Mouse (Mus musculus) lung, adult 18-20 months (tissue): ENCODE results near the gene Plekhh2.

Experiments
- DNase-seq, 2 experiments: peaks; one replicate each; pipeline ENCODE4 v3.0.0; 2022; ENCODE audit warnings: mixed read lengths in 2 of 2

Gene Plekhh2

DNA sequence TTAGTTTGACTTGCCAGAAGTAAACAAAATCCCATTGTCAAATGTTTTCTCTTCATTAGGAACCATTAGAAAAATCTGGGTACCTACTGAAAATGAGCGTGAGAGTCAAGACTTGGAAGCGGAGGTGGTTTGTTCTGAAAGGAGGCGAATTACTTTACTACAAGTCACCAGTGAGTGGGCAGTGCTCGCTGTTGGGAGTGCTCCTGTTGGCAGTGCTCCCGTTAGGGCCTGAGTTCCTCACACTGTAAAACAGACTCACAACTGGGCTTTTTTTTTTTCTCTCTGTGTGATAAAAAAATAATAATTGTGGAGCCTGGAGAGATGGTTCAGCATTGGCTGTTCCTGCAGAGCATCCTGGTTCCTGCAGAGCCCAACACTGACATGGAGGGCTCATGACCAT lies 63.4 kb downstream of the Plekhh2 start:
- no peak for DNase-seq

- no peak for DNase-seq
Observed at GRCm38 (mm10) chr17:84576621-84577293, 65.1 kb downstream of the Plekhh2 start.

GRCm38 (mm10) chr17:84579249-84579648 lies 67.6 kb downstream of the Plekhh2 start:
- no peak for DNase-seq

- DNase-seq = no peak
Observed at GRCm38 (mm10) chr17:84579817-84580216, 68.1 kb downstream of the Plekhh2 start.

DNA sequence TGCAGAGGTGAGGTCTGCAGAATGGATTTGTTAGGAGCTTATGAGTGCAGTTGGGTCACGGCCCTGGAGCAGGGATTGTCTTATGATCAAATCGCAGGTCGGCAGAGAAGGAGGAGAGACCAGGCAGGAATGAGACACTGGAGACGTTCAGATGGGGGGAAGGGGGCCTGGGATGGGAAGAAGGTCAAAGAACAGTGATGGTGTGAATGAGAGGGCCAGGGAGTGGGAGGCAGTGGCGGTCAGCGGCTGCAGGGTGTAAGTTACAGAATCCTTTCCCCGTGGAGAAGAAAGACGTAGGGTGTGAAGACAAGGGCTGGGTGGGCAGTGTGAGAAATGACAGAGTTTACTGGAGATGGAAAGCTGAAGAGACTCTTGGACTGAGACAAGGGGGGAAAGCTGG lies 69.1 kb downstream of the Plekhh2 start:
- no peak for DNase-seq

GRCm38 (mm10) chr17:84581740-84582414 lies 70.2 kb downstream of the Plekhh2 start:
- DNase-seq = no peak

- DNase-seq = no peak
Observed at GRCm38 (mm10) chr17:84584107-84584506, 72.4 kb downstream of the Plekhh2 start.

GRCm38 (mm10) chr17:84585104-84585503 lies 73.4 kb downstream of the Plekhh2 start:
- no peak for DNase-seq

DNA sequence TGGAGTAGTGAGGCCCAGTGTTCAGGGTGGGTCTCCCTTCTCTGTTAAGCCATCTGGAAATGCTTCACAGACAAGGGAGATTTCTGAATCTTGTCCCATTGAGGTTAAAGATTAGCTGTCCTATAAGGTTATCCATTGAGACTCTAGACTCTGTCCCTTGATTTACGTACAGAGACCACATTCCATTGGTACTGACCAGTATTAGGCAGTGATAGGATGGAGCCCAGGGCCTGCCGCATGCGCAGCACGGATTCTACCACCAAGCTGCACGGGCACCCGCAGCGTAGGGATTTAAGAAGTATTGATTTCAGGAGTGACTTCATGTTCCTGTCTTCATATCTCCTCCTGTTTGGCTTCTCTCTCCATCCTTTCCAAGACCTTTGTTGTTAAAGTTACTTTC lies 78.4 kb downstream of the Plekhh2 start:
- no peak for DNase-seq

- no peak for DNase-seq
Observed at GRCm38 (mm10) chr17:84591431-84592150, 79.9 kb downstream of the Plekhh2 start.

DNA sequence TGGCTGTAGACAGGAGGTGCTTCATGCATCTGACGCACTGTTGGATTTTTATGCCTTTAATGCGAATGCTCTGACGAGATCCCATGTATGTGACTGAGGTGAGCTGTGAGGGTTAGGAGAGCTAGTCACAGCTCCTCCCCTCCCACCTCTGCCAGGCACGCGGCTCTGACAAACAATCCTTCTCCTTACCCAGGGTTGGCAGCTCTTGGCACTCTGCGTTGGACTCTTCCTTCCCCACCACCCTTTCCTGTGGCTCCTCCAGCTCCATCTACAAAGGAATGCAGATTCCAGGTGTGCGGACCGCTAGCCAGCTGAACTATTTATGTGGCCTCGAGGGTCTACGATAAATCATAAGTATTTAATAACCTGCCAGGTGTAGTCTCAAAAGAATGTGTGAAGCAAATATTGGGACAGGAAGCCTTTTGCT lies 84.3 kb downstream of the Plekhh2 start:
- DNase-seq = peak; percentile 21 to 39

- DNase-seq = no peak
Observed at GRCm38 (mm10) chr17:84596501-84596900, 84.8 kb downstream of the Plekhh2 start.

GRCm38 (mm10) chr17:84597859-84598258 lies 86.2 kb downstream of the Plekhh2 start:
- no peak for DNase-seq

GRCm38 (mm10) chr17:84598928-84599327 lies 87.2 kb downstream of the Plekhh2 start:
- DNase-seq = no peak

- no peak for DNase-seq
Observed at GRCm38 (mm10) chr17:84600051-84600983, 88.6 kb downstream of the Plekhh2 start.

DNA sequence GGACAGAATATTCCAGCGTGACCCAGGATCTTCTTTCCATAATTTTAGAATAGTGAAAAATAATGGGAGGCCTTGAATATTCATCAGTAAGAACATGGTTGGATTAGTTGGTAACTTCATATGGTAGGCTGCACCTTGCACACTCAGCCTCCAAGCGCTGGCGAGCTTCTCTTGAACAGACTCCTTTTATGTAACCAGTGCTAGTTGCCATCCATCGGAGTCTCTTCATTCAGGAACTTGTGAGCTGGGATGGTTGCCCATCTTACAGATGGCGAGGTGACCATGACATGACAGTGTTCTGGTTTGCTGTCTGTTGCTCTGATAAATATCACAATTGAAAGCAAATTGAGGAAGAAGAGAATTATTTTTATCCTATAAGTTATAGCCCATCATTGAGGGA lies 90.1 kb downstream of the Plekhh2 start:
- no peak for DNase-seq

DNA sequence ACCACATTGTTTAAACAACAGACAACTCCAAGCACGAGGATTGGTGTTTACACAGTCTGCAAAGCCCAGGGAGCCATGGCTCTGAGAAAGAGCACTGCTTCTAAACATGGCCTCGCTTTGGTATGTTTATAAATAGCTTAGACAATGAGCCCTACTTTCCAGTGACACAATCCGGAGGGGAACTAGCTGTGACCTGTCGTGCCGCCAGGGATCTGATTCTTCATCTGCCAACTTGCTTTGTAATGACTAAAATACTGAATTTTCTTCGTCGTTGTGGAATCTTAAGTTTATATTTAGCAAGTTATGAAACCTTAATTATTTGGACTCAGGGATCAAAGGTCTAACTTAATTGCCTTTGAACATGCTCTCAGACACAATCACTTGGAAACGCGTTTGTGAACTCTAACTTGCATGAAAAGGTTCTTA lies 91.5 kb downstream of the Plekhh2 start:
- peak; percentile 53 to 74 for DNase-seq

- no peak for DNase-seq
Observed at GRCm38 (mm10) chr17:84603709-84604420, 92.2 kb downstream of the Plekhh2 start.

- peak in 1 of 2 experiments; percentile 2 for DNase-seq
Observed at GRCm38 (mm10) chr17:84606976-84607375, 95.3 kb downstream of the Plekhh2 start.

- DNase-seq = no peak
Observed at GRCm38 (mm10) chr17:84607617-84608016, 95.9 kb downstream of the Plekhh2 start.

- peak in 1 of 2 experiments; percentile 1 for DNase-seq
Observed at GRCm38 (mm10) chr17:84608606-84609005, 96.9 kb downstream of the Plekhh2 start.

GRCm38 (mm10) chr17:84611500-84611899 lies 99.8 kb downstream of the Plekhh2 start:
- no peak for DNase-seq
